Mouse (Mus musculus) layer of hippocampus, adult 9-10 months (tissue): ENCODE data around the gene Pak3.
A peak's percentile ranks its signal among the peaks of the same experiment; 100 is the strongest.
"Not testable (repeated sequence)": the region's sequence is repeated elsewhere in the genome, so short reads cannot be mapped to it uniquely, and the experiment has no call there.

Source experiments
- DNase-seq: peaks from one replicate; pipeline ENCODE4 v3.0.0; 2022; ENCODE audit warnings: low spot score

Pak3 gene

GRCm38 (mm10) chrX:143518168-143518901, at the start of gene Pak3:
Gene Pak3, plus strand, starts transcription at chrX:143518591.
- no peak for DNase-seq

GRCm38 (mm10) chrX:143482866-143483265, 35.5 kb upstream of the Pak3 start:
- peak; percentile 100 for DNase-seq

DNA sequence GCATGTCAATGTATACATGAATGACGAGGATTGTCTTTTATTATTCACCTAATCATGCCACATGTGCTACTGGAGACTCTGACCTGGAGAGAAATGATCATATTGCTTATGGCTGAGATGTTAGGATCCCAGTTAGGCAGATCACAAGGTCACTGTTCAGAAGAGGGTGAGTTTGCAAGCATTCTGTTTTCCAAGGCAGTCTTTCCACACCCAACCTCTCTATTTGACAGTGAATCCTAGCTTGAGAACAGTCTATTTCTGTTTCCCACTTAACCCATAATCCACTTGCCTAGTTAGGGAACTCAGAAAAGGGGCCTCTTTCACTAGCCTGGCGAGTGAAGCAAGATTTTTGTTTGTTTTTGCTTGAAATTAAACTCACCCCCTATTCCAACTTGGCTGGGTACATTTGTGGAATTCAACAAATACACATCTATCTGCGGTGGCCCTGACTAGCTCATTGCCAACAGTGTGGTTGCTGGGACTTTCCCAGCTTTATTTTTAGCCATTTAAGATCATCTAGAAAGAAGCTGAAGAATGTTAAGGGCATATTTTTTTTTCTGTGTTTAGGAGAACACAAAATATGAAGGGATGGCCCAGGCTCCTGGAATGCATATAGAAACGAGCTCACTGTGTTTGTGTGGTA, 17.2 kb upstream of the Pak3 start:
- no peak for DNase-seq

DNA sequence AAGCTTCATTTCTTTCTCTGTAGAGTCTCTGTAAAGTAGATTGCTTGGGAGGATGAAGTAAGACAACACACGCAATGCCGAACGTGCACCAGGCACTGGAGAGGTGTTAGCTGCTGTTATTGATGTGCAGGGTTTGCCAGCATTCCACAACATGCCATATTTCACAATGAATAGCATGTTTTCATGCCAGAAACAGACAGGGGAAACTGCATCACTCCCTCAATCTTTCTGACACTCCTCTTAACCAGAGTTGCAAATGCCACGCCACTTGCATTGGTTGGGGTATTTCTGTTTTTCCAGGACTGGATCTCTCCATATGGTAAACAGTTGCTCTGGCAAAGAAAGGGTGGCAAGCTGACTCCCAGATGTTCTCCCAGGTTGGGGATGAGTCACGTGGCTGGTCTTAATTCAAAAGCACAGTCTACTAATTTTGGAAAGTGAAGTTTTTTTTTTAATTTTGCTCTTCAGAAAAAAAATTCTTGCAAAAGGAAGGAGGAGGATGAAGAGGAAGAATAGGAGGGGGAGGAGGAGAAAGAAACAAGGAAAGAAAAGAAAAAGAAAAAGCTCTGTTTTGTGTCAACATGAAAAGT, 16.5 kb upstream of the Pak3 start:
- DNase-seq, result no peak

- DNase-seq, result no peak
These were observed 526 bp downstream of the Pak3 start for GRCm38 (mm10) chrX:143518917-143519316.

GRCm38 (mm10) chrX:143519454-143519853, 1.1 kb downstream of the Pak3 start:
- not testable (repeated sequence) for DNase-seq

DNA sequence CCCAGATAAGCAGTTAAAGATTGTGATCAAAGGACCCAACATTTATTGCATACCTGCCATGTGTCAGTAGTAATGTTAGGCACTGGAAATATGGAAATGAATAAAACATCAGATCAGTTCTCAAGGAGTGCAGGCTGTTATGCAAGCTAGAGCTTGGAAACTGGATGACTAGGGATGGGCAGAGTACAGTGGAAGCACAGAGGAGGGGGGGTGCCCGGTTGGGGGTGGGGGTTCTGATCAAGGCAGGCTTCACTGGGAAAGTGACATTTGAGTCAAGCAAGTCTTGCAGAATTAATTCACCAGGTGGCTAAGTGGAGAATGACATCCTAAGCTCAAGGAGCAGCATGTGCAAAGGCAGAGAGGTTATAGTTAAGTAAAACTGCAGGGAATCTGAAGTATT, 1.8 kb downstream of the Pak3 start:
- DNase-seq, result no peak

GRCm38 (mm10) chrX:143532331-143532730, 13.9 kb downstream of the Pak3 start:
- no peak for DNase-seq

DNA sequence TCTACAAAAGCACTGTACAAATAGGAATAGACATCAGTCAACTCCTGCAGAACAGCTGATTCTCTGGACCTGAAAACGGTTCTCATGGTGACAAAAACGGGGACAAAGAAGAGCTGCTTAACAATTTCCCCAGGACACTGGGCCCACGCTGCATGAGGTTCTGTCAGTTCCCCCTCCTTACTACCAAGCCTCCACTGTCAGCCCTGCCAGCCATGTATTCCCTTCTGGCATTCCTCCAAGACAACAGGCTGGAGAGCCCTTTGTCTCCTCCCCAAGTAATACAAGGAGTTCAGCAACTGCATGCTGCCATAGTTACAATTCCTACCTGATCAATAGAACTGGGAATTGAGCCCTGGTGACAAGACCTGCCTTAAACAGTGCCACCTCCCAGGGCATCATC, 15.2 kb downstream of the Pak3 start:
- no peak for DNase-seq

DNA sequence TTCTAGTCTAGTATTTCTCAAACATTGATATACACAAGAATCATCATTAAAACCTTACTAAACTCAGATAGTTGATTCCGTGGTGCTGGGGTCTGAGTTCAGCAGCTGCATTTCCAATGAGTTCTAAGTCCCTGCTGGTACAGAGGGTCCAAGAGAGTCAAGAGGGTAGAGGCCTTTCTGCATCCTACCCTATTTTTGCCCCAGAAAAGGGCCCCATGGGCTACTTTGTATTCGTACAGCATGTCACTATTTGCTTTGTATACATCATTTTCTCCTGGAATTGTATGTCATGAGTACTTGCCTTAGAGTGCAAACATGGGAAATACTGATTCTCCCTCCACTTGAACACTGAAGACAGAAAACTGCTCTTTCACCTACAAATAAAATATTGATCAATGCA, 24.4 kb downstream of the Pak3 start:
- no peak for DNase-seq

DNA sequence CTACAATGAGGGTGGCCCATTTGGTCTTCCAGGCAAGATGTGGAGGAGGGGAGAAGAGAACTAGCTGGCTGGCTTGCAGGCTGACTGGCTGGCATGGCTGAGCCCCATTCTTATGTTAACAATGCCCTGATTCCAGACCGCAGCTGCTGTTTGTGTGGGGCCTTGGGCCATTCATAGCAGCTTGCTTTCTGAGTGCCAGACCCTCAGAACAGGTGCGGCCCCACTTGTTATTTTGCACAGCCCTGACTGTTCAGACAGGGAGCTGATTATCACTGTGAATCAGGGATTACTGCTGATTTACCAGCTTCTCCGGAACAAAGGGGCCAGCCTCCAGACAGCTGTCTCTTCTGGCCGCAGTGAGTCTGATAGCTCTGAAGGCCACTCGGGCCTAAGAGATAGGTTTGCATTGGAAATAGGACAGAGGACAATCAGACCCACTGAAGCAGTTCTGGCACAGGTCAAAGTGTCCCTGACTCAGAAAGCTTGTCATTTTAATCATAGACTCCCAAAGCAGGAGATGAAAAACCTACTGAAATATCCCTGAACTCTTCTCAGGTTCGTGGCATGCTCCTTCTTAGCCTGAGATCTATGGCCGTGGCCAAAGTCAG, 24.9 kb downstream of the Pak3 start:
- DNase-seq, result no peak

DNA sequence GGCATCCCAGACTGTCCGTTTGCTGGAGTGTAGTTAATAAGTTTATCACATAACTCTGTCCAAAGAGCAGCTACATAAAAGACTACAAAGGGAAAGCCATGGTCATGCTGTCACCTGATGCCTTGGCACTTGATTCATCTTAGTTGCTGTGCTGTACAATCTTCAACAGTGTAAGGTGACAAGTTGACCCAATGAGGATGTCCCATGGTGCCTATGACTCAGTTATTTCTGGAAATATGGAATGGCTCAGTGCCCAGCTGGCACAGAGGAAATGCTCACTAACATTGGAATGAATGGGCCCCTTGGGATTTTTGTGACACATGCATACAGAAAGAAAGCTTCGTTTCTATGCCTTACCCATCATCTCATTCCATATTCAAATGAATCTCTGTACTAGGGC, 55.3 kb downstream of the Pak3 start:
- no peak for DNase-seq

- DNase-seq, result no peak
These were observed 61.5 kb downstream of the Pak3 start for GRCm38 (mm10) chrX:143579925-143580324.

GRCm38 (mm10) chrX:143580458-143580959, 62.1 kb downstream of the Pak3 start:
- no peak for DNase-seq

DNA sequence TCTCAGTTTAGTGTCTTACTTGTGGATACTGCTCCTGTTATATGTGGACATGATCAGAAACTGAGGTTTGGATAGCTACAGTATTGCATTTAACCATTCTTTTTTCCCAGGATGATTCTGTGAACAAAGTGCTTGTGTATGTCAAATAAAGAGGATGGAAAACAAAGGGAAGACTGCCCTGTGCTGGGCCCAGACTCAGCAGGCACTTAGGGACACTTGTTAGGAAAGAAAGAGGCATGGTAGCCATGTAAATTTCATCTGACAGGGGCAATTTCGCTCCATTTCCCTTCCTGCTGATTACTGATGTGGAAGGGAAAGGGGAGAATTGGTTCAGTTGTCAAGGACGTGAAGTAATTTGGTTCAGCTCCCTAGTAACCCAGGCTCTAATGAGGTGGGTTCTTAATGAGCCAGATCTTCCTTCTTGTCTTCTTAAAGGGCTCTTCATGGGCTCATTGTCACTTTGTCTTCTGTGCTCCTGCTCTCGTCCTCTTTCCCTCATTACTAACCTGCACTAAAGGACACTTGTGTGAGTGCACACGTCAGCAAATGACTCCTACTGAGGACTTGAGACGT, 88.6 kb downstream of the Pak3 start:
- no peak for DNase-seq

DNA sequence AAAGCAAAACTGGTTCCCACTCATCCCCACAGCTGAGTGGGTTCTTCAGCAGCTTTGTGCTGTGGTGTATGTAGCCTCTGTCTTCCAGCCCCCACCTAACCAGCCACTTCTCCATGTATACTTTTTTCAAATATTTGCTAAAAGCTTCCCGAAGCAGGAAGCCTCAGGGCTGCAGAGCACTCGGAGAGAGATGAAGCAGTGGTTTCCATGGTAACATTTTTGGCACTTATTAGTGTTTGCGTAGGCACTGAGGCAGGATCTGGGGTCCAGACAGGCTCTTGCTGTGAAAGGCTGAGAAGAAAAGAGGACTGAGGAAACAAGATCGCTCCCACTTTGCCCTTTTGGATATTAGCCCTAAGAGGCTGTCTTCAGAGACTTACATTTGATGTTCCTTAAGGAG, 100.3 kb downstream of the Pak3 start:
- DNase-seq, result no peak

DNA sequence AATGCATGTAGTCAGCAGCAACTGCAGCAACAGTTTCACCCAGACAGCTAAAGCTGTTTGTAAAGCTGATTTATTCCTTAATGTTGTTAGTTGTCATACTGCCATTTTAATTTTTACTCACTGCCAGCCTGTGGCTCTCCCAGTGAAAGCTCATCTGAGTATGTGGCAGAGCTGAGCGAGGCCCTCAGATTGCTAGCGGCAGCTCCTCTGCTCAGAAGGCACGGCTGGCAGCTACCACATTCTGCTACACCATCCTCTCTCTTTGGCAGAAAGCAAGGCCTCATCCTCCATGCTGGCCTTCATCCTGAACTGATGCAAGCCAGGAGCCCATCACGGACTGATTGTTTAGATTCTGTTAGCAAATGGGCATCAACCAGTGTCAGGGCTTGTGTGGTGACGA, 109.4 kb downstream of the Pak3 start:
- DNase-seq, result no peak

GRCm38 (mm10) chrX:143643936-143644335, 125.5 kb downstream of the Pak3 start:
- no peak for DNase-seq

DNA sequence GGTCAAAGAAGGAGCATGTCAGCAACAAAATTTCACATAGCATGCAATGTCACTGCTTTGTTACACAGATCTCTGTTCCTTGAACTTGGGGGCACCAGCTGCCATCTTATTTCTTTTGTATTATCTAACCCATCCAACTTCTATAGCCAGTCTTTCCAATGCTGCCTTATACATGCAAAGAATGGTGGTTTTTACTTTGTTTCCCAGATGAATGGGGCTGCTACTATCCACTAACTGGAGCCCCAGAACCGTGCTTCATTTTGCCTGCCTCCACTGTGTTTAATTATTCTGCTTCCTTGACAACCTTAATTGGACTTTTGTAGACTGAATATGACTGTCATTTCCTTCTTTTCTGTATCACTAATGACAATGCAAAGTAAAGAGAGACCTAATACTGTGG, 126.4 kb downstream of the Pak3 start:
- no peak for DNase-seq

DNA sequence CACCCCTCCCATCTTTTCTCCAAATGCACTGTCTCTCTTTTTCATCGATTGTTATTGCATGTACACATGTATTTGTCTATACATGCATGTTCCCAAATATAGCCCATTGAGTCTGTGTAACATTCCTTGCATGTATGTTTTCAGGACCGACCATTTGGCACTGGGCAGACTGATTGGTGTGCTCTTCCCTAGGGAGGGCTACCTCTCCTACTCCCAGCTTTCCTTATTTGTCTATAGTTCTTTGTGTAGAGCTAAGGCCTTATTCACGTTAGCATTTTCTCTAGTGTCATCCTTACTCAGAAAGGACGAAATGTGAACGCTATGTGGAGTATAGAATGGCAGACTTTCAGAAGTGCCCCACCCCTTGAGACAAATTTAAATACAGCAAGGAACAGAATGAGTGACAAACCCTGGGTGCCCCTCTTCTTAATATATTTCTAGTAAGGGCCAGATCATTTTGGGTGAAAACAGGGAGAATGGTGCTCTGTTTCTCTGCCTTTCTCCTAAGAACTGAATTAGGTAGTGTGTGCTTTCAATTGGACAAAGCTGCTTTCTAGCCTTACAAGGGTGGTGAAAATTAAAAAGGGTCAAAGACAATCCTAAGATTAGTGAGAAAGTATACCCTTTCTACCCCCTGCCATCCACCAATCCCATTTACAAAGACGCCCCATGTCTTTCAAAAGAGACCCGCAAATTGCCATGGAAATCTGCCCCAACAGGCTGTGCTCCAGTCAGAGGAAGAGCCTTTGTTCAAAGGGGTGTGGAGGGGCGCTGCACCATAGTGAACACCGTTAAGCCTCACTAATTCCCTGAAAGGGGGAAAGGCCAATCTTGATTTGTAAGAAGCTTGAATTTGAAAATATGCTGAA, 136.2 kb downstream of the Pak3 start:
- no peak for DNase-seq

- no peak for DNase-seq
These were observed 136.7 kb downstream of the Pak3 start for GRCm38 (mm10) chrX:143655177-143655492.
